Mouse (Mus musculus) heart, adult 10 weeks (tissue): ENCODE results near the gene Hapln4. TPM values are rescaled to one million over a fixed set of nuclear protein-coding genes. Genes with fewer than 3 reads are reported as not detected.

Experiments
- polyA plus RNA-seq: library from polyadenylated mRNA; stranded (reverse); fragments of 350-450 nt; fragmentation: Illumina TruSeq; extraction: RNeasy Lipid Tissue Mini Kit (QIAGEN cat#74804); gene quantifications from one replicate; pipeline ENCODE4 v1.2.3, GENCODE M21; 2014; ENCODE audit warnings: low read depth, low replicate concordance

The Hapln4 gene
- not detected for polyA plus RNA-seq

DNA sequence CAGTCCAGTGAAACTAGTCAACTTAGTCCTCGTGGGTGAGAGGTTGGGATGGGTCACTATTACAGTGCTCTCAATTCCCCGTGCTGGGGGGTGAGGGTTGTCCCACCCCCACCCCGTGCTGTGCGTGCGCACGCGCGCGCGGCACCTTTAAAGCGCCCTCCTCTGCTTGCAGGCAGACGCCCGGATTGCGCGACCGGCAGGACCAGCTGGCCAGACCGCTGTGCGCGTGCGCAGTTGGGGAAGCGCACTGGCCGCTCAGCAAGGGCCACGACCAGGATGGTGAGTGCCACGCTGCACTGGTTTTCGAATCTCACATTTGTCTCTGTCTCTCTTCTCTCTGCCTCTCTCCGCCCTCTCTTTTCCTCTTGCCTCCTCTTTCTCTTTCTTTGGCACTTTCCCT is at the start of gene Hapln4:
Hapln4 (plus strand) TSS at position 173 of the 400 bp plus-strand sequence.

DNA sequence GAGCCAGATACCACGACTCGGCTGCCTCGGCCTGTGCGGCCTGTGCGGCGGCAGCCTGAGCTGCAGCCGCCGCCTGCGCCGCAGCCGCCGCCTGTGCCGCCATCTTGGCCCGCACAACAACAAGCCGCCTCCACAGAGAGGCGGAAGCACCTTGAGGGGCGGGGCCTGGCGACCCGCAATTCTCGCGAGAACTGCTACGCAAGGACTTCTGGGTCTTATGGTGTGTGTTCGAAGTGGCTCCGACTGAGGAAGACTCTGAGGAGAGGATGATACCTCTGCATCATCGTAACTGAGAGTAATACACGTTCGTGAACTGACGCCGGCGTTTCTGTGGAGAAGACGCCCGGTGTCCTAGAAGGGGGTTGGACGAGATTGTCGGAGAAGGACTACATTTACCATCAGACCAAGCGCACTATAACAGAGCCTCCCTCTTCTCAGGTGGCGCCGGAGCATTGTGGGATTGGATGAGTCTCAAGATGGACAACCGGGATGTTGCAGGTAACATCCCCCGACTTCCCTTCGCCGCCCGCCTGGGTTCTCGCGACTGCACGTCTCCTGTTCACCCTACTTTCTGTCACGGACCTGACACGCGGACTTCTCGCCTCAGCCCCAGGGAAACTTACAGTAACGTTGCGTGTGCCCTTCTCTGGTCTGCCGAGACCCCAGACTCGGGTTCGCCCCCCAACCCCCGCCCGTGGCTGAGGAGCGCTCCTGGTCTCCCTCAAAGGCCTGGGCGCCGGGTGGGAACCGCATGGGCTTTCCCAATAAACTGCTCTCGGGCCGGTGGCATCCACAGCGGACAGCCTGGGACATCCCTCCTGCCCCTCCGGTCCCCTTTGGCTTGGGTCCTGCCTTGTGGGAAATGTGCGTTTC is 40.4 kb upstream of the Hapln4 start, which contains the start of the genes Mau2 and Sugp1:
Mau2 (minus strand) TSS at position 152 of the 873 bp plus-strand sequence.
Sugp1 (plus strand) TSS at position 231 of the 873 bp plus-strand sequence.

DNA sequence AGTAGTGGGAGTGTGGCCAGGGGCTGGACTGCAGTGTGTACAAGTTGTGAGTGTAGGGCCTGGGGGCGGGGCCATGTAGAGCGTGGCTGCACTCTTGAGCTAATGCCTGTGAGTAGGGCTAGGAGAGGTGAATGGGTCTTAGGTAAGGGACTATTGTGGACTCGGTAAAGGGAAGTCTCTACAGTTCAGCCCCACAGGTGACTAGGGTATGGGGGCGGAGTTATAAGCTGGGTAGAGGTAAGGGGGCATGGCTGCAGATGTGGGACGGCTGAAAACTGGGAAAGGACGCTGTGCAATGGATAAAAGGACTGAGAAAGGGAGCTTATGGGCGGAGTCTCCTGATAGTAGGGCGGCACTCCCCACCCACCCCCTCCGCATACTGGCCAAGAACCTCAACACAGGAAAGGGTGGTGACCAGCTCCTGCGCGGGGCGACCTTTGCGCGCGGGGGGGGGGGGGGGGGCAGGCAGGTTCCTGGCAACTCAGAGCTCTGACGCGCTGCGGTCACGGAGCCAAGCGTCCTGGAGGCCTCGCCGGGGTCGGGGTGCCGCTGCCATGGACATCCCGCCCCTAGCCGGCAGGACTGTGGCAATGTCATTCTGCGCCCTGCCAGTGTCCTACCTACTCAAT is 10.7 kb upstream of the Hapln4 start, which contains the start of gene Tm6sf2:
Tm6sf2 (plus strand) TSS at position 484 of the 629 bp plus-strand sequence.

DNA sequence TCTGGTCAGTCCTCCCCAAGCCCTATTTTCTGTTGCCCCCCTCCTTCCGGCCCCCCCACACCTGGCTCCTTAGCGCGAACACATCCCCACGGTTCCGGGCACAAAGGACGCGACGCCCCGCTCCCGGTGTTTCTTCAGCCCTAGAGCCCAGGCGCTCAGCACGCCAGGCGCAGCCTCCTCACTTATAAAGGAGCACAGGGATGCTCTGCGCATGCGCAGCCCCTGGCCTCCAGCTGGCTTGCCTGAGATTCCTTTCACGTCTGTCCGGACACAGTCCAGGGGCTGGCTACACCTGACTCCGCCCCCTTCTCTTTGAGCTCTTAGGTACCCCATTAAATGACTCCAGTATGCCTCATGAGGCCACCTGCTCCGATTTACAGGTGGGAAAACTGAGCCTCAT is 37.4 kb downstream of the Hapln4 start, which contains the start of gene Ncan:
Ncan (minus strand) TSS at position 207 of the 400 bp plus-strand sequence.

DNA sequence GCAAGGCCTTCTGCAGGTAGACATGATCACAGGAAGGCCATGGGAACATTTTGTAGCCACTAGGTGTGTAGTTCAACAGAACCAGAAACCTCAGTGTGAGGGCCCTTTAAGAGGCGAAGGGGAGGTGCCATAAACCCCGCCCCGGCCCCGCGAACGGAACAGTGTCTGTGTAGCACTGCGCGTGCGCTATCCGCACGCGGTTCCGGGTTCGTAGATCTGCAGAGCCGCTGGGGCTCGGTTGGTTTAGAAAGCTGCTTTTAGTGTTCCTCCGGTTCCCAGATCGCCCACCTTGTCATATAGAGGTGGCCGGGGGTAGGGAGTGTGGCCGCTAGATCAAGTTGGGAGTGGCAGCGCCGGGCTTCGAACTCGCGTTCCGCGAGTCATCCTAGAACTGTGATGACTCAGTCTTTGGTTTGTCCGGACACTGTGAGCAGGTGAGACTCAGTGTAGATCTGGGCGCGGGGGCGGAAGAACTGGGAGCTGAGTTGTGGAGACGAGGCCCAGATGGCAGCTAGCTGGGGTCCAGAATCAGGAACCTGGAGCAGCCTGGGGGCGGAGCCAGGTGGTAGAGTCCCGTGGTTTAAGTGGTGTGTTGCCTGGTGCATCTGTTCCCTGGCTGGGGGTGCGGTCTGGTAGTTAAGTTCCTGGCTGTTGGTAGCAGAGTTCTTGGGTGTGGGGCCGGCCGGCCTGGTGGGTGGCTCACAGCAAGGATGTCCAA is 48.1 kb downstream of the Hapln4 start, which contains the start of gene Nr2c2ap:
Nr2c2ap (plus strand) TSS at position 168 of the 718 bp plus-strand sequence.

DNA sequence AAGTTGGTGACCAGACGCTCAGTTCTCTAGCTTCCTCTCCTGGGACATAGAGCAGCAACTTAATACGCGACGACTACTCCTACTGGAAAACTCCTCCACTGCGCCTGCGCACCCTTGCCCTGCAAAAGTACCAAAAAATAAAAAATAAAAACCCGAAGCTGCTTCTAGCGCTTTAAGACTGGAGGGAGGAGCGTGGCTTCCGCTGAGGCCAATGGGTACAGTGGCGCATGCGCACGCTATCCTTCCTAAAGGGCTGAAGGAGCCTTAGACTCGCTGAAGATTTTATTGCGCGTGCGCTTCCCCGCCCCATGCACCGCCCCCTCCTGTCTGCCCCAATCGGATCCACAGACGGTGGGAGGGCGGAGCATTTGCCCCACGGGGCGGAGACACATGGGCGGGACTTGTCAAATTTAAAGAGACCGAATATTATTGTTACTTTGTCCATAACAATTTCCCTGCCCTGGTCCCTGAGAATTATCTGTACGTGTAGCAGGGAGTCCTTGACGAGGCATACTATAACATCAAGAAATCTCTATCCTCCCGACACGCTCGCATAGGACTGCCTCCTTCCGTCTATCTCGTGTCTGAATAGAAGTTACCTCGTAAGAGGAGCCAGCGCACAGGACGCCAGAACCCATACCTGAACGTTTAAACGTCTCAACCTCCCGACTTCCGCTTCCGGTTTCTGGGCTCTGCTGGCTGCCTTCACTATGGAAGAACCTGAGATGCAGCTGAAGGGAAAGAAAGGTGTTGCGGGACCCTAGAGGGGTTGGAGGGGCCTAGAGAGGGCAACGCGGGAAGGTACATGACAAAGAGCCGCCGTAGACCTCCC is 56.0 kb downstream of the Hapln4 start, which contains the start of the genes Rfxank, Borcs8 and Mef2b:
Rfxank (minus strand) TSS at position 129 of the 832 bp plus-strand sequence.
Borcs8 (plus strand) TSS at position 474 of the 832 bp plus-strand sequence.
Mef2b (plus strand) TSS at position 686 of the 832 bp plus-strand sequence.

Other genes with a start within 250 kb of the Hapln4 start
- gene Cilp2, start 195.8 kb upstream of the Hapln4 start, polyA plus RNA-seq, result 6.1 TPM
- gene Tssk6, start 181.3 kb upstream of the Hapln4 start, polyA plus RNA-seq, result not detected
- gene Ndufa13, start 180.9 kb upstream of the Hapln4 start, polyA plus RNA-seq, result 607 TPM
- 10.9 TPM for gene Yjefn3, start 180.7 kb upstream of the Hapln4 start, polyA plus RNA-seq
- 18.1 TPM for gene Gatad2a, start 87.1 kb upstream of the Hapln4 start, polyA plus RNA-seq
- 24.1 TPM for gene Mau2, start 40.7 kb upstream of the Hapln4 start, polyA plus RNA-seq
- gene Sugp1, start 40.6 kb upstream of the Hapln4 start, polyA plus RNA-seq, result 22.7 TPM
- 1.7 TPM for gene Tm6sf2, start 10.5 kb upstream of the Hapln4 start, polyA plus RNA-seq
- not detected for gene Ncan, start 37.4 kb downstream of the Hapln4 start, polyA plus RNA-seq
- 9.2 TPM for gene Nr2c2ap, start 47.9 kb downstream of the Hapln4 start, polyA plus RNA-seq
- gene Rfxank, start 55.7 kb downstream of the Hapln4 start, polyA plus RNA-seq, result 25.8 TPM
- gene Borcs8, start 56.0 kb downstream of the Hapln4 start, polyA plus RNA-seq, result 32.6 TPM
- gene Mef2b, start 56.3 kb downstream of the Hapln4 start, polyA plus RNA-seq, result not detected
- gene Tmem161a, start 88.9 kb downstream of the Hapln4 start, polyA plus RNA-seq, result 82.1 TPM
- 59.6 TPM for gene Slc25a42, start 128.8 kb downstream of the Hapln4 start, polyA plus RNA-seq
- gene Sugp2, start 150.8 kb downstream of the Hapln4 start, polyA plus RNA-seq, result 26.3 TPM
- 8.0 TPM for gene Armc6, start 151.0 kb downstream of the Hapln4 start, polyA plus RNA-seq
- gene Homer3, start 199.4 kb downstream of the Hapln4 start, polyA plus RNA-seq, result 7.0 TPM
- gene Ddx49, start 219.0 kb downstream of the Hapln4 start, polyA plus RNA-seq, result 22.8 TPM
- 126 TPM for gene Cope, start 219.1 kb downstream of the Hapln4 start, polyA plus RNA-seq
- 0.68 TPM for gene Cers1, start 232.3 kb downstream of the Hapln4 start, polyA plus RNA-seq
- not detected for gene Gdf1, start 246.4 kb downstream of the Hapln4 start, polyA plus RNA-seq